Mouse (Mus musculus) forebrain, embryonic 10.5 days (tissue): ENCODE data around the gene Pla2g15. TPM values are rescaled to one million over a fixed set of nuclear protein-coding genes. Genes with fewer than 3 reads are reported as not detected.
A peak's percentile ranks its signal among the peaks of the same experiment; 100 is the strongest.

Experiments used
- DNase-seq: peaks from one replicate; pipeline ENCODE4 v3.0.0-alpha.2; 2017; ENCODE audit warnings: low spot score; ENCODE audit errors: extremely low spot score
- H3K27ac ChIP-seq: fragments of 300-500 bp; sonication (generic); 2 replicates; pipeline ENCODE4 v1.5.1; 2016; ENCODE audit warnings: mild to moderate bottlenecking
- H3K27me3 ChIP-seq: fragments of 300-500 bp; sonication (generic); 2 replicates; pipeline ENCODE4 v1.6.1; 2016; ENCODE audit warnings: mild to moderate bottlenecking; ENCODE audit not compliant: poor library complexity, severe bottlenecking
- H3K36me3 ChIP-seq: fragments of 300-500 bp; sonication (generic); replicated peaks from 2 replicates; pipeline ENCODE4 v1.6.1; 2016; ENCODE audit warnings: mild to moderate bottlenecking, moderate library complexity
- H3K4me1 ChIP-seq: fragments of 300-500 bp; sonication (generic); 2 replicates; pipeline ENCODE4 v1.6.1; 2016
- H3K4me3 ChIP-seq: fragments of 300-500 bp; sonication (generic); 2 replicates; pipeline ENCODE4 v1.5.1; 2016; ENCODE audit warnings: mild to moderate bottlenecking, moderate library complexity
- H3K9me3 ChIP-seq: fragments of 300-500 bp; sonication (generic); 2 replicates; pipeline ENCODE4 v1.6.1; 2016; ENCODE audit warnings: mild to moderate bottlenecking, moderate library complexity
- WGBS: fragments of 180-500 bp; shearing (Covaris S2); methylation state at CpG from one replicate; pipeline ENCODE4 v1.1.7; 2016; 5-methylcytosine and 5-hydroxymethylcytosine counted together
- polyA plus RNA-seq: library from polyadenylated mRNA; unstranded; fragments of >200 nt; fragmentation: Nextera tagmentation; extraction: Ambion mirVana; gene quantifications from 2 replicates; pipeline ENCODE4 v1.2.1, GENCODE M21; 2016

Pla2g15 gene
- polyA plus RNA-seq, 1 experiment from 2014 or later = 14.0 TPM

DNA sequence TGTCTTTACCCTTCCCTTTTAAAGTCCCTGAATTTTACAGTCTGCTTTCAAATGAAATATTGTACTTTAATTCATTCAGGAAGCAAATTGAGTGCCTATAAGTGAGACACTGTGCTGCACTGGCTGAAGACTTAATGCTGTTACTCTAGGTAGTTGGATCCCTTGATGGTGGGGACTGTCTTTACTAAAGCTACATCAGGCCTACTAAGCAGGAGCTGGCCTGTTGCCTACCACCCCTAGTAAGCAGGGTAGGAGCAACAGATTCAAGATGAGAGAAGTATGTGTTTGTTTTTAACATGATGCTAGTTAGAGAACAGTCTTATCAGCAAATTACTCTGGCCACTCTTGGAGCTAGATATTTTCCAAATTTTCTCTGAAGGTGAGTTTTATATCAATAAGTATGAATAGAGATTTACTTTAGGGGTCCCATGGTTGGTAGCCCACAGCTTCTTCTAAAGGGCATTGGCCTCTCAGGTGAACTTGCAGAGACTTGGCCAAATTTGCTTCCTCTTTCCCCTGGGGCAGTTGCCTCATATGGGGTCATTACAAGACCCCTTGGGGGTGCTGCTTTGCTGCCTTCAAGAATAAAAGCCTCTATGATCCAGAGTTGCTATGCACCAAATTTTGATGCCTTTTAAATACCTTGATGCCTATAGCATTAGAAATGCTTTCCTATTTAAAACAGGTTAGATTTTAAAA is 20.8 kb upstream of the Pla2g15 start:
- no peak for DNase-seq
- H3K27me3 ChIP-seq = peaks cover 23% of the 10 kb centered on the region
- no peaks in the 10 kb centered on the region for H3K9me3 ChIP-seq
- H3K4me1 ChIP-seq = no peaks in the 10 kb centered on the region
- peaks cover 68% of the 10 kb centered on the region for H3K36me3 ChIP-seq
- H3K27ac ChIP-seq = no peak overlapping the region
- H3K4me3 ChIP-seq = no peak overlapping the region

- H3K4me3 ChIP-seq = no peak overlapping the region
- H3K36me3 ChIP-seq = peaks cover 67% of the 10 kb centered on the region
- peaks cover 4% of the 10 kb centered on the region; the same call in 1 of the 2 replicates for H3K4me1 ChIP-seq
- no peaks in the 10 kb centered on the region for H3K9me3 ChIP-seq
- peaks cover 29% of the 10 kb centered on the region for H3K27me3 ChIP-seq
- WGBS = 81% methylated on average over 2 of the region's 2 CpGs
- H3K27ac ChIP-seq = no peak overlapping the region
- DNase-seq = no peak
Measured at GRCm38 (mm10) chr8:106129997-106130396, 20.2 kb upstream of the Pla2g15 start.

- Histone ChIP-seq H3K4me1 (peaks cover 9% of the 10 kb centered on the region), H3K36me3 (peaks cover 67% of the 10 kb centered on the region)
- 87% methylated on average over 2 of the region's 2 CpGs for WGBS
Measured at GRCm38 (mm10) chr8:106130505-106130904, 19.7 kb upstream of the Pla2g15 start.

DNA sequence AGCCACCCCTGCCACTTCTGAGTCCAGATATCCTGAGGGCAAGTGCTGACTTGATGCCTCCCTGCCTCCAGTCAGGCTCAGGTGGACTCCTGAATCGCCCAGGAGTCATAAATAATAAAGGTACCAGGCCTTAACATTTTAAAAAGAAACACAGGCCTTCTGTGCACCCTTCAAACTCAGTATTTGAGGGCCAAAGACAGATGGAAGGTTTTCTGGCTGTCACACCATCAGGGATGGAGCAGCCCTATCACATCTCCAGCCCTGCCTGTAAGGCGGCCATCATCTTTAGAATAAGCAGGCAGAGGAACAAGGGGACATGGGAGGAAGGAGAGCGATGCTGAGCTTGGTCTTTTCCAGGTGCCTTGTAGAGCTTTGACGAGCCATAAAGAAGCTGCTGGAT is 19.2 kb upstream of the Pla2g15 start:
- 92% methylated on average over 4 of the region's 4 CpGs for WGBS
- Histone ChIP-seq H3K36me3 (peaks cover 66% of the 10 kb centered on the region), H3K27me3 (peaks cover 39% of the 10 kb centered on the region), H3K27ac (no peak overlapping the region), H3K4me1 (peaks cover 14% of the 10 kb centered on the region), H3K4me3 (no peak overlapping the region), H3K9me3 (no peaks in the 10 kb centered on the region)
- no peak for DNase-seq

More at GRCm38 (mm10) chr8:106130505-106130904, 19.7 kb upstream of the Pla2g15 start:
- Histone ChIP-seq H3K27ac (no peak overlapping the region), H3K9me3 (no peaks in the 10 kb centered on the region), H3K27me3 (peaks cover 34% of the 10 kb centered on the region), H3K4me3 (no peak overlapping the region)
- no peak for DNase-seq

DNA sequence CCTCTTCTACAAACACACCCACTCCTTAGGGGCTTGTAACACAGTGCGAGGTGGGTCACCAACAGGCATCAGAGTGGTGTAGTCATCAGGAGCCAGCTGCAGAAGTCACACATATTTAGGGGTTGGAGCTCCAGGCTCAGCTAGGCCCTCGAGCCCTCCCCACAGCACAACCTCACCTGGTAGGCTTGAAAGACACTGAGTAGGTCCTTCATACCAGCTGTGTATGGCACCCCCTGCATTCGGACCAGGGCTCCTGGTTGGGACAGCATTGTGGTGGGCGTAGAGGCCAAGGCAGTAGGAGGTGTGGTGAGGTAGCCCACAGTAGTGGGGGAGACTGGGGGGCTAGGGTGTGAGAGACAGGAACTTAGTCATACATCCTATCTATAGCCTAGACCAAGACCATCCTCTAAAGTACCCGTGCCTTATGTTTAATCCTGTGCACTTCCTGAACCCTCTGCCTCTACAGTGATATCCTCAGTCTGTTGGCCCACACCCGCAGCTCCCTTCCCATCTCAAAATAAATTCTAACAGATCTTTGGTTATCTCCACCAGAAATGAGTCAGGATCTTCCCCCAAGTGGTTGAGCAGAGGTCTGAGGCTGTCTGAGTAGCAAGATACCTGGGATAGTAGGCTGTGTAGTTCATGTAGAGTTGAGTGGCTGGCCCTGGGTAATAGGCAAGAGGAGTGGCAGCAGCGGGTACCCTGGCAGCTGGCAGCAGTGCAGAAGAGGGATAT is 18.5 kb upstream of the Pla2g15 start:
- H3K4me3 ChIP-seq = no peak overlapping the region
- H3K4me1 ChIP-seq = peaks cover 21% of the 10 kb centered on the region
- no peak overlapping the region for H3K27ac ChIP-seq
- H3K36me3 ChIP-seq = peaks cover 64% of the 10 kb centered on the region
- no peak for DNase-seq
- H3K9me3 ChIP-seq = no peaks in the 10 kb centered on the region
- whole genome bisulfite sequencing = 94% methylated on average over 7 of the region's 7 CpGs
- H3K27me3 ChIP-seq = peaks cover 45% of the 10 kb centered on the region

DNA sequence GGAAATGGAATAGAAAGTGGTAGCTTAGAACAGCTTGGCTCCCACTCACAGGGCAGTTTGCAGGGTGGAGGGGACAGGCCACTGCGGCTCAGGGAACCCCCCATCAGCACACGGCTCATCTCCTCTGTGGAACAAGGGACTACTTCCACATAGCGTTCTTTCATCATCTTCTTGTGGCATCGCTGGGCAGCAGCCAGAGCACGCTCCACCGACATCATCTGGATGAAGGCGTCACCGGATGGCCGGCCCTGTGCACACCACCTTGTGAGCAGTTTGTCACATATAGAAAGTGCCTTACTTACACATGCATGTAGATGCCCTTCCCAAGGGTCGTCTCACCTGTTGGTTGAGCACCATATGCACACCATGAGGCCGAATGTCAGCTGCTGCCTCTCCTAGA is 17.8 kb upstream of the Pla2g15 start:
- no peaks in the 10 kb centered on the region for H3K9me3 ChIP-seq
- no peak for DNase-seq
- H3K36me3 ChIP-seq = peaks cover 59% of the 10 kb centered on the region
- H3K4me3 ChIP-seq = no peak overlapping the region
- H3K4me1 ChIP-seq = peaks cover 28% of the 10 kb centered on the region
- no peak overlapping the region for H3K27ac ChIP-seq
- WGBS = 95% methylated on average over 11 of the region's 11 CpGs
- peaks cover 52% of the 10 kb centered on the region for H3K27me3 ChIP-seq

DNA sequence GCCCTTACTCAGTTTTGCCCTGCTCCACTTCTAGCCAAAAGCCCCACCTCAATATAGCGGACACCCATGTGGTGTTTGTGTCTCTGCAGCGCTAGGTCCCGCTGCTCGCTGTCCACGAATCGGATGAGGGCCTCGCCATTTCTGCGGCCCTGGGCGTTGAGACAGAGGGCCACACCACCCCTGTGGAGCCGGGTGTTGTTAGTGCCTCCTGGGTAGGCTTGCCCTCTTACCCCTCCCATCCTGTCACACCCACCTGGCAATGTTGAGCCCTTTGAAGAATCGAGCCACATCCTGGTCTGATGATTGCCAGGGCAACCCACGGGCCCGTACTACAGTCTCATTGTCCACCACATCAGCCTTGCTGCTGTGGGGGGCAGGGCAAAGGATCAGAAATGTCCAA is 16.7 kb upstream of the Pla2g15 start:
- H3K4me1 ChIP-seq = peaks cover 39% of the 10 kb centered on the region
- H3K27me3 ChIP-seq = peaks cover 64% of the 10 kb centered on the region
- H3K9me3 ChIP-seq = no peaks in the 10 kb centered on the region
- no peak overlapping the region for H3K27ac ChIP-seq
- no peak for DNase-seq
- H3K36me3 ChIP-seq = peaks cover 51% of the 10 kb centered on the region
- no peak overlapping the region for H3K4me3 ChIP-seq
- 76% methylated on average over 13 of the region's 13 CpGs for WGBS

DNA sequence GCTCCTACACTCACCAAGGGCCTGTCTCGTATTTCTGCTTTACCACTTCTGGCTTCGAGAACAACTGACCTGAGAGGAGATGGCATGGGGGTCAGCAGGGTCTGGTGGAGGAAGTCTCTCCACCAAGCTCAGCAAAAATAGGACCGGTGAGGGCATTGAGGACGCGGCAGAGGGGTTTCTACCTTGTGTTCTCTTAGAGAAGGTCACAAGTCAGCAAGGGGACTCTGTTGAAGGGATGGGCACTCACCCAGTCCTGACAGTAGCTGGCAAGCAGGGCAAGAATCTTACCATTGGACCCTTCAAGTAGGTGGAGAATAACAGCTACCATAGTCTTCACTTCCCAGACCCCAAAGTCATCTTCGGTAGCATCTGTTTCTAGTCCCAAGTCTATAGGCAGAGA is 16.3 kb upstream of the Pla2g15 start:
- no peak for DNase-seq
- no peaks in the 10 kb centered on the region for H3K9me3 ChIP-seq
- H3K4me3 ChIP-seq = no peak overlapping the region
- peaks cover 68% of the 10 kb centered on the region for H3K27me3 ChIP-seq
- peaks cover 46% of the 10 kb centered on the region for H3K36me3 ChIP-seq
- WGBS = 82% methylated on average over 6 of the region's 6 CpGs
- H3K4me1 ChIP-seq = peaks cover 42% of the 10 kb centered on the region
- H3K27ac ChIP-seq = no peak overlapping the region

DNA sequence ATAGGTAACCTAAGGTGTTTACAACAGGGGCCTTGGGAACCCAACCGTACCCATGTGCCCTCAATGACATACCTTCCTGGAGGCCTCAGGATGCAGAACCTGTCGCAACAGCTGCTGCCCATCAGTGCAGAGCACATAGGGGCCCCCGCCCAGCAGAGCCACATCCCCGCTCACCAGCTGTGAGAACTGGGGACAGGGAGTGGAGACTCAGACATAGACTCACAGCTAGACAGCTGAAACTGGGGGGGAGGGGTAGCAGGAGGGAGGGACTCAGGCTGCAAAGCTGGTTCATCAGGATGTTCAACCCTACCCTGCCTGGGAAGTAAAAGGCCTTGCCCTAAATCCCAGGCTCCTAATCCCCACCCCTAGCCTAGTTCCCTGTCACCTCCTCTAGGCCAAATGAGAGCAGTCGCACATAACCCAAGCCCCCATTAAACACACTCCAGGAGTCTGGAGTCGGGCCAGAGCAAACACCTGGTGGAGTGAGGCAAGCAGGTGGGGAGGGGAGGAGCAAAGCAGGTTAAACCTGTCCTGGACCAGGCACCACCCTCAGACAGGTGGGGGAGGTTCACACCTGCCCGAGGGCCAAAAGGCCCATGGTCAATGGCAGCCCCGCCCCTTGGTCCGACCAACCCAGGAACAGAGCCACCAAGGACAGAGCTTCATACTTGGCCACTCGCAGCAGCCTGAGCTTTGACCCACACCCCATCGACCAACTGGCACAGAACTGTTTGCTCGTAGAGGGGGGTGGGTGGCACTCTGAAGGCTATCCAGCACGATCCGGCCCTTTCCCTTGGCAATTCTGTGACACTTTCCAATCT is 15.2 kb upstream of the Pla2g15 start:
- peaks cover 42% of the 10 kb centered on the region for H3K4me1 ChIP-seq
- DNase-seq = no peak
- peaks cover 78% of the 10 kb centered on the region for H3K27me3 ChIP-seq
- no peaks in the 10 kb centered on the region for H3K9me3 ChIP-seq
- H3K36me3 ChIP-seq = peaks cover 36% of the 10 kb centered on the region
- peak overlapping the region; percentile 59; the same call in 1 of the 2 replicates for H3K4me3 ChIP-seq
- 28% methylated on average over 14 of the region's 14 CpGs for WGBS
- no peak overlapping the region for H3K27ac ChIP-seq

- Histone ChIP-seq H3K27ac (no peak overlapping the region), H3K27me3 (peaks cover 84% of the 10 kb centered on the region), H3K4me3 (peak overlapping the region; percentile 59), H3K4me1 (peaks cover 42% of the 10 kb centered on the region), H3K9me3 (no peaks in the 10 kb centered on the region), H3K36me3 (peaks cover 29% of the 10 kb centered on the region)
- no peak for DNase-seq
- 5% methylated on average over 19 of the region's 19 CpGs for WGBS
Measured at GRCm38 (mm10) chr8:106135672-106136071, 14.5 kb upstream of the Pla2g15 start.

DNA sequence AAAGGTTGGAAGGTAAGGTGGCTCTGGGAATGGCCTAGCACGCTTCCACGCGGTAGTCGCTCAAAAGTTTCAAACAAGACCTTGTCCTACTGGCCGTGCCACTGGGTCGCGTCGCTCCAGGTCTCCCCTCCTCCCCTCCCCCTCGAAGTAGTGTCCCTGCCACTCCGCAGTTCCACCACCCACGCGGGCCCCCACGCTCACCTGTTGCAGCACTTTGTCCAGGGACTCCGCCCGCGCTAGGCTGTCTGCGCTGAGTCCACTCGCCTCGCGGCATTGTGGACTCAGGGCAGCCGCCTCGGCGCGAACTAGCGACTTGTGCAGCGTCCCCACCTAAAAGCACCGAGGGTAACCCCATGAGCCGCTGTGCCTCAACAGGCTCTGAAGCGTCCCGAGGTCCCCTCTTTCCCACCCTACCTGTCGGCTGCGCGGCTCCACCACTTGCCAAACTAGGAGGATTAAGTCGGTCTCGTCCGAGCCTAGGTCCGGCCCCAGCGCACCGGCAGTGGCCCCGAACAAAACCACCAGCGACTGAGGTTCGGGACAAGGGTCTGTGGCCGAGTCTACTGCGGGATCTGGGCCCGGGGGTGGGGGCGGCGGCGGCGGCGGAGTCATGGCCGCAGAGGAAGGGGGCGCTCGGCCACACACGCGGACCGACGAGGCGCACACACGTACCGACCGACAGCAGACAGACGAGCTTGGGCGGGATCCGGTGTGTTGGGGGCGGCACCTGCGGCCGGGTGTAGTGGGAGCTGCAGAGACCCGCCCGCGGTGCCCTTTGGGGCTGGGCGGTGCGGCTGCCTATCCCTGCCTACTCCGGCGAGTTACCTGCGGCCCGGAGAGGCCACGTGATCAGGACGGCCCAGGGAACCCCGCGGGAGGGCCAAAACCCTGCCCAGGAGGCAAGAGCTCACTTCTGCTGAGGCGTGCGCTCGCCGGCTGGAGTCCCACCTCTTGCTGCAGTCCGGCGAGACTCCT is 13.8 kb upstream of the Pla2g15 start, which contains the start of gene Esrp2:
TSS of gene Esrp2 (minus strand) at position 819 of the 975 bp plus-strand sequence.
- peak within 1 kb of the TSS; percentile 62; the same call in 1 of the 2 replicates for H3K27ac ChIP-seq

More for the DNA sequence above, 13.8 kb upstream of the Pla2g15 start, which contains the start of gene Esrp2:
- WGBS = under 1% methylated on average over 86 of the region's 86 CpGs
- peak within 1 kb of the TSS; percentile 59 for H3K4me3 ChIP-seq
- no peaks in the 10 kb centered on the region for H3K9me3 ChIP-seq
- H3K27me3 ChIP-seq = peaks cover 84% of the 10 kb centered on the region
- H3K4me1 ChIP-seq = peaks cover 46% of the 10 kb centered on the region
- peak; percentile 41 for DNase-seq
- H3K36me3 ChIP-seq = peaks cover 21% of the 10 kb centered on the region
